Mouse (Mus musculus): ENCODE data around the gene Btbd19. TPM values are rescaled to one million over a fixed set of nuclear protein-coding genes. Genes with fewer than 3 reads are reported as not detected.

The Btbd19 gene
- total RNA-seq (2021) = 1 to 10 TPM; 1.5 to 2.3 TPM
- long read RNA-seq, experiment 1, partial matches to known transcripts = 0 of 1 reads
- long read RNA-seq, experiment 1, other reads (novel, unspliced or antisense) = 0 of 1 reads
- long read RNA-seq, experiment 2 = 0 reads

DNA sequence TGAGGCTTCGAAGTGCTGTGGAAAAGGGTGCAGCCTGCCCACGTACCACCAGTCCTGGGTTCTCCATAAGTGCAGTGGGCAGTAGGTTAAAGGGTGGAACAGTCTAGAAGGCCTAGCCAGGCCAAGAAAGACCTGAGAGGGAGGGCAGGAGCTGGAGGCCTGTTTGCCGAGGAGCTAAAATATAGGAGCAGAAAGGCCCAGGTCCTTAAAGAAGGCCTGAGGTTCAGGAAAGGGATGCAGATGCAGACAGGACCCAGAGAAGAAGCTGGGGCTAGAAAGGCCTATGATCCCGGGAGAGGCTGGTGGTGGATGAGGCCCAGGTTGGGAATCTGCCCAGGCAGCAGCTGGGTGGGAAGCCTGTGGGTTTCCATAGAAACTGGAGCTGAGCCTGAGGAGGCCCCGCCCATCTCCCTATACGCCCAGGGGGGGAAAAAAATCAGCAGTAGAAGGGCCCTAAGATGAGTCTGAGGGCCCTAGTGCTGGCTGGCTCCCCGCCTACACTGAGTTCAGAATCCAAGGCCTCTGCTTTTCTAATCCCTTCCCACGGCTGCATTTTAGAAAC is at the start of gene Btbd19:
TSS of gene Btbd19 (minus strand) at position 378 of the 562 bp plus-strand sequence.
- peak; percentile 75 for DNase-seq (ENCODE audit: low spot score)

DNA sequence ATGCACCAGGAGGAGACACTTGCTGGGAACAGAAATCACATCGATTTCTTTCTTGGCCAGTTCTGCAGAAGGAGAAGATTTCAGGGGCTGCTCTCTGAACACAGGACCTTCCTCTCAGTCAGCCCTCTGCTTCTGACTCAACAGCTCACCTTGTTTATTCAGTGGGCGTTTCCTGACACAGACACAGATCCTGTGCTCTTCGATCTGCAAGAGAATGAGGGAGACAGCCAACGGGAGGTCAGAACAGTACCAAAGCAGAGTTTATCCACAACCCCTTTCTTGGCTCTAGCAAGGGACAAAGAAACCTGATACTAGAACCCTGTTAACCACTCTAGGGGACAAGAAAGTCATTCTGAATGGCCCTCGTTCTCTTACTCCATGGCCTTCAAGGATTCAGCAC is 44.4 kb upstream of the Btbd19 start:
- no peak for DNase-seq (ENCODE audit: low spot score)

DNA sequence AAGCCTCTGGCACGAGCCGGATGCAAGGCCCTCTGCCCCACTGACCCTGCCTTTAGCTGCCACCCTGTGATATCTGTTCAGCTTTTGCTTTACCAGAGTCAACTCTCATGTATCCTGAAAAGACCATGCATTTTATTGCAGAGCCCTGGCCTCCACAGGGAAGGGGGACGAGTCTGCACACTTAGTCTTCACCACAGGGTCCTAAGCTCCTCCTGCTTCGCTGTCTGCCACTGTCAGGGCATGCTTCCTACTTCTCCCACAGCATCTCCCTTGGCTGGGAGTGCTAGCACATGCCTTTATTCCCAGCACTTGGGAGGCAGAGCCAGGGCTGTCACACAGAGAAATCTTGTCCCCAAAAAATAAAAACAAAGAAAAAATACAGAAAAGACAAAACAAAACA is 35.7 kb upstream of the Btbd19 start:
- no peak for DNase-seq (ENCODE audit: low spot score)

DNA sequence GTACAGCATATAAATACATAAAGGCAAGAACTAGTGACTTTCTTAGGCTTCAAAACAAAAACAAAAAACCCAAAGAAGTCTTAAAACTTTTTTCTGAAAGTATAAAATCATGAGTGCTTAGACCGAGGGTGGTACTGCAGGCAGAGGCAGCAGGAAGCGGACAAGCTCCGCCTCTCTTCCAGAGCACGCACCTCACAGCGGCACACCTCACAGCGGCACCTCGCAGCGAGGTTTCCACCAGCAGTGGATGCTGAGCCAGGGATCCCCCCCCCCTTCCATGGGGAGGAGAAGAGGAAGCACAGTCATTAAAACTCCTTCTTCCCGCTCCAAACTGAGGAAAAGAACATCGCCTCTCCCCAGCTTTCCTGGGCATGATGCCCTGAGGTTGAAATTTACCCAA is 34.1 kb upstream of the Btbd19 start:
- no peak for DNase-seq (ENCODE audit: low spot score)

DNA sequence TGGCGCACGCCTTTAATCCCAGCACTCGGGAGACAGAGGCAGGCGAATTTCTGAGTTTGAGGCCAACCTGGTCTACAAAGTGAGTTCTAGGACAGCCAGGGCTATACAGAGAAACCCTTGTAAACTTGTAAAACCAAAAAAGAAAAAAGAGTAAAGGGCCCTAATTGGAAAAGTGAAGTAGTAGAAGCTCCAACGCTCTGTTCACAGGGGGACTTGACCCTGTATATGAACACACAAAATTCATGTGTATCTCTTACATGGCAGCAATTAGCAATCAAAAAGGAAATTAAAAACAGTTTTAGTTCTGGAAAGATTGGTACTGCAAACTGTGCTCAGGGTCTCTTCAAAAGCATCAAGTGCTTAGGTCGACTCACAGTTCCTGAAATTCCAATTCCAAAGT is 30.8 kb upstream of the Btbd19 start:
- DNase-seq (ENCODE audit: low spot score) = no peak

DNA sequence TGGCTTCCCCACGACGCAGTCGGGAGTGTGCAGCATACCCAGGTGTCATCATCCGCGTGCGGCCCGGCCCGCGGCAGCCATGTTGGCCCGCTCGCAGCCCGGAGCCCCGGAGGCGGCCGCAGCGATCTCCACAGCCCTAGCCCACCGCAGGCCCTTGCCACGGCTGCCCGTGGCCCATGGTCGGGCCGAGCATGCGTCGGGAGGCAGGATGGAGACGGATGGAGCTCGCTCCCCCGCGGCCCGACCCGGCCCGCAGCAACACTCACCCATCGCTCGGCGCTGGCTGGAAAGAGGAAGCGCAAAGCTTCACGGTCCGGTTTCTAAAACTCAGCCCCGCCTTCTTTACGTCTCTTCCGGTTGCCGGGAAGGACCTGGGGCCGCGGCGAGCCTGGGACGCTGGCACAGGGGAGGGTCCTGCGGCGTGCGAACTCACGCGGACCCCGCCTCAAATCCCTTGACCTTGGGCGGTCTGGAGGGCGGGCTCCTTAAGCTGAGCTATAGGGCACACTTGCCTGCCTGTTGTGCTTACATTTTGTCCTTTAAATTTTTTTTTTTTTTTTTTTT is 30.3 kb upstream of the Btbd19 start, which contains the start of gene Rps8:
TSS of gene Rps8 (minus strand) at position 452 of the 564 bp plus-strand sequence.
- DNase-seq (ENCODE audit: low spot score) = peak; percentile 87

DNA sequence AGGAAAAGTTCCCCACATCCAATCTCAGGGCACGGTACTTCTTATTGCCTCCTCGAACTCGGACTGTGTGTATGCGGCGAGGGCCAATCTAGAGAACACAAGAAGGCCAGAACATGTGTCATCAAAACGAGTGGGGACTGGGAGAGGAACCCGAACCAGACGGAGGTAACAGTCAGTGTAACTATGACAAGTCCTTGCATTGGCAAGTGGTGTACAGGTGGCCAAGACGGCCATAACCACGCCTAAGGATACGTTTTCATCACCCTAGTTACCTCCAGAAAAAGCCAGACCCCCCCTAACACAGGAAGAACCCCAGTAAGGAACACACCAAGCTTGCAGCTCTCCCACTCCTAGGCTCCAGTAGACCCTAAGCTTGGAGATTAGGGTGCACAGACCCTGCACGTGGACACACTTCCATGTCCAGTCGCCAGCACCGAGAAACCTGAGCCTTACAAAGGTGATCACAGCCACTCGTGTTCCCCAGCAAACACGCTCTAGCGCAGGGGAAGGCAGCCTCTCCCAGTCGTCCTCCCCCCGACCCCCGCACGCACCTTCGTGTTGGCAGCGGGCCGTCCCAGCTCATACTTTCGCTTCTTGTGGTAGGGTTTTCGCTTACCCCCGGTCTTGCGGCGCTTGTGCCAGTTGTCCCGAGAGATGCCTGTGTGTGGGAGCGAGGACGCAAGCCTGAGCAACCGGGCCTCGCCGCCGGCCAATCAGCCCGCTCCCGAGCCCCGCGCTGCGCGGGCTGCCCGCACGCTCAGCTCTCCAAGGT is 29.7 kb upstream of the Btbd19 start:
- no peak for DNase-seq (ENCODE audit: low spot score)

DNA sequence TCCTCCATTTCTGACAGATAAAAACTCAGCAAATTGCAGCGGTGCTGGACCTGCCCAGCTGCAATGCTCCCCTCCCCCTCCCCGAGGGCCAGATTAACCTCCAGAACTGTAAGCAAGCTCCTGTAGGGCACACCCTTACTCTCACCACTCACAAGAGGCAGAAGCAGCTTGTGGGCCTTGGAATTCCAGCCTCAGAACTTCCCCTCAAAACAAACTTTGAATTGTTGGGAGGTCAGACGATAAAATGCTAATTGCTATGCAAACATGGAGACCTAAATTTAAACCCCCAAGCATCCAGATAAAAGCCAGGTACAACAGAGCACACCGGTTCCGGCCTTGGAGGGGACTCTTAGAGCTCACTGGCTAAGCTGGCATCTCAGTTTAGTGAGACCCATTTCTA is 27.2 kb upstream of the Btbd19 start:
- no peak for DNase-seq (ENCODE audit: low spot score)

DNA sequence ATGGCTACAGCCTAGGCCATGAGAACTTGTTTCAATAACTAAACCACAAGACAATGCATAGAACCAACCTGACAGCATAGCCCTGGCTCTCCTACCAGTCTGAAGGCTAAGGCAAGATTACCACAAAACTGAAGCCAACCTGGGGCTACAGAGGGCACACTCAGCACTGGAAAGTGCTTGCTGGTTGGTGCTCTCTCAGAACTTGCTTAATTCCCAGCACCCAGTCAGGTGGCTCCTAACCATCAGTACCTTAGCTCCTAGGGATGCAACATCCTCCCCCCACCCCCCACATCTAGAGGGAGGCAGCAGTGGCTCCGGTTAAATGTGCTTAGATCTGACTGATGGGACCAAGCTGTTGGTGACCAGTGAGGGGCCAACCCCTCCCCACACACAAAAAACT is 25.9 kb upstream of the Btbd19 start:
- no peak for DNase-seq (ENCODE audit: low spot score)

DNA sequence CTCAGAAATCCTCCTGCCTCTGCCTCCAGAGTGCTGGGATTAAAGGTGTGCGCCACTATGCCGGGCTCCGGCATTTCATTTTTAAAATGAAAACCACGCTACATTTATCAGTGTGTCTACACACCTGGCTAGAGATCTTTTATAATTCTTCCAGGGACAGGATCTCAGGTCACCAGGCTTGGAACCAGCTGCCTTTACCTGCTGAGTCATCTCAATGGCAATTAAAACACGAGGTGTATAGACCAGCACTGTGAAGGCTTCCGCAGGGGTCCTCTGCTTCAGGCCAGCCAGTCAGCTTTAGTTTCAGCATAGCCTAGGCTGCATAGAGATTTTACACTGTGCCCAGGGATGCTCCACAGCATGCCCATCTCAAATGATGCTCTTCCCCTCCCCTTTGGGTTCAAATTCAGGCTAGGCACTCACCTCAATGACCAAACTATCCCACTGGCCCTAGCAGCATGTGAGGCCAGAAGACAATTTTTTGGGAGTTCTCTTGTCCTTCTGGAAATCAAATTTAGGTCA is 24.7 kb upstream of the Btbd19 start:
- no peak for DNase-seq (ENCODE audit: low spot score)

DNA sequence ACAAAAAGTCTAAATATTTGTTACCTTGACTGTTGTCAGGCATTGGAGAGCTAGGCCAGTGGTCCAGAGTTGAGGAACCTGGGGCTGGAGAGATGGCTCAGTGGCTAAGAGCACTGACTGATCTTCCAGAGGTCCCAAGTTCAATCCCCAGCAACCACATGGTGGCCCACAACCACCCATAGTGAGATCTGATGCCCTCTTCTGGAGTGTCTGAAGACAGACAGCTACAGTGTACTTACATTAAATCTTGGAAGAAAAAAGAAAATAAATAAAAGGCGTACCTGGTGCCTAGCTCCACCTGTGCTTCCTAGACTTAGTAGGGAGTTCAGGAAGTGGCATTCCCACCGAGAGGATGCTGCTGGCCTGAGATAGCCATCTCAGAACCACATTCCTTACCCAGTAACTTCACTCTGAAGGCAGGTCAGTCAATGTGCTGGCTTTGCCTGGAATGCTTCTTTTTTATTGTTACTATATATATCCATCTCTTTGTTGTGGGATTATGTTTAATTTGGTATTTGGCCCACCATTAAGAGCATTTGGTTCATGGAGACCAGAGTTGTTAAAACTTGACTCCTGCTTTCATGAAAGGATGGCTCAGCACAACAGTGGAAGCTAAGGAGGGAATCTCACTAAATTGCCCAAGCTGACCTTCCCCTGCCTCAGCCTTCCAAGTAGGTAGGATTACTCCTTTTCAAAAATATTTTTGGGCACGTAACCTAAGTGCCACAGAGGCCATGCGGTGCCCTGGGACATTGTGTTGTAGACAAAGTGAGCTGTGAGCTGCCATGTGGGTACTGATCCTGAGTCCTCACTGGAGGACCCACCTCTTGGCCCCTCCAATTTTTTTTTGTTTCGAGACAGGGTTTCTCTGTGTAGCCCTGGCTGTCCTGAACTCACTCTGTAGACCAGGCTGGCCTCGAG is 24.0 kb upstream of the Btbd19 start:
- DNase-seq (ENCODE audit: low spot score) = no peak

DNA sequence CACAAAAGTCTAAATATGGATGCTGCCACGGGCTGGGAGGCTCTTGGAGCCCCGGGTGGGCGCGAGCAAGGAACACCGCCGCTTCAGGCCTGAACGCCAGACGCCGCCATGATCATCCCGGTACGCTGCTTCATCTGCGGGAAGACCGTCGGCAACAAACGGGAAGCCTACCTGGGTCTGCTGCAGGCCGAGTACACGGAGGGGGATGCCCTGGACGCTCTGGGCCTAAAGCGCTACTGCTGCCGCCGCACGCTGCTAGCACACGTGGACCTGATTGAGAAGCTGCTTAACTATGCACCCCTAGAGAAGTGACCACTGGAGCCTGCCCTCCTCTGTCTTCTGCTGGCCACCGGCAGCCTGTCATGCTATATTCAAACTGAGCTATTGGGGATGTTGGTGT is 23.3 kb upstream of the Btbd19 start:
- DNase-seq (ENCODE audit: low spot score) = no peak

DNA sequence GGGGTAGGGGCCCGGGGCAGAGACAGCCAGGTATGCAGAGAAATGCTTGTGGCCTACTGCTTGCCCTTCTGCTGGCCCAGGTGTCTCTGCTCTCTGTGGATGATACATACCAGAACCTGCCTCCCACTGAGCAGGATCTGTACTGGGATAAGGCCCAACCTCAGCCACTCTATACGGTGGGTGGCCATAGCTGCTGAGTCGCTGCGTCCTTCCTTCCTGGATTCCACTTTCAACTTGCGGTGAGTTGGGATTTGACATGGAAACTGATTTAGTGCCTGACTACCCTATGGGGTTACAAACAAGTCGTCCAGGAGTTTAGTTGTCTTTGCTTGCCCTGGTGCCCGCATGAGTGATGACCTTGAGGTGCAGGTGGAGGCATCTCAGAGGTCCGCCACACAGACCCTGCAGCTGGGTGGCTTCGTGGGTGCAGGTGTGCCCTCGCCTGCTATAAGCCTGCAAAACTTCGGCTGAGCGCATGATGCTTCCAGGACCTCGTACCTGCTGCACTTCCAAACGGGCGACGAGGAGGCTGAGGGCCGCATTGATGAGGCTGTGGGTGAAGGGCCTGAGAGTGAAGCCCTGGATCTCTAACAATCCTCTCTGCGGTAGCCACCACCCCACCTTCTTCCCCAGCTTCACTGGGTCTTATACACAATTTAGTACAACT is 22.7 kb upstream of the Btbd19 start:
- DNase-seq (ENCODE audit: low spot score) = peak; percentile 0

DNA sequence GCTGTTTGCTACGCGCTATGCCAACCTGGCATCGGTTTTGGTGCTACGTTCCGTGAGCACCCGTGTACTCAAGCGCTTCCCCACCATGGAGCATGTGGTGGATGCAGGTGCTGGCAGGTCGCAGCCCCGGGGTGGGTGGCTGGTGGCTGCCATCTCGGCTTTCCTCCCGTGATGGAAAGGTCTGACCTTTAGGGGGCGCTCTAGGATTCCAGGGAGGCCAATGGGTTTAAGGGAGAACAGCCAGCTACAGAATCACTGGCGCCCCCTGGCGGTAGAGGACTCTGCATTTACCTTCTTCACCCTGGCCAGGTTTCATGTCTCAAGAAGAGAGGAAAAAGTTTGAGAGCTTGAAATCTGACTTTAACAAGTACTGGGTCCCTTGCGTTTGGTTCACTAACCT is 20.7 kb upstream of the Btbd19 start:
- DNase-seq (ENCODE audit: low spot score) = peak; percentile 90

DNA sequence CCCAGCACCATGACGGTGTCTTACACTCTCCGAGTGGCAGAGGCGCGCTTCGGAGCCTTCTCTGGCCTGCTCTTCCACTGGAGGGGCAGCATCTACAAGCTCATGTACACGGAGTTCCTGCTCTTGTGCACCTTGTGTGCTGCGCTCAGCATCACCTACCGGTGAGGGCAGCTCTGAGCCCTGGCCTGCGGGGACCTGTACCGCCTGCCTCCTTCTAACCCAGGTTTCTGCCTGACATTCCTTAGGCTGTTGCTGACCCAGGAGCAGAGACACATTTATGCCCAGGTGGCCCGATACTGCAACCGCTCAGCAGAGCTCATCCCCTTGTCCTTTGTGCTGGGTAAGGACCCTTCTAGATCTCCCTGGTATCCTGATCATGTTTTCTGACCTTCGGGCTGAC is 19.7 kb upstream of the Btbd19 start:
- peak; percentile 0 for DNase-seq (ENCODE audit: low spot score)

DNA sequence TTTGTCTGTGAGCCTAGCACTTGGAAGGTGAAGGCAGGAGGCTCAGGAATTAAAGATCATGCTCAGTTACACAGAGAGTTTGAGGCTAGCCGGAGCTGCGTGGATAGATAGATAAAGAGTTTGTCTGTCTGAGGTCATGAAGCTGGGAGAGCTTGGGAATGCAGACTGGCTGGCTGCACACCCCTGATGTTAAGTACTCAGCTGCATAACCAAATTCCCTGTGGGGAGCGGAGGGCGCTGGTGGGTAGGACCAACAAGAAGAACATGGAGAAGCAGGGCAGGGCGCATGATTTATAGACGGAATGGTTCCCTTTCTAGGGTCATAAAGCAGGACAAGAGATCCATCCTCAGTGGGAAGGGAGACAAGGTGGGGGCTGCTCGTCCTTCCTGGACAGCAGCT is 17.5 kb upstream of the Btbd19 start:
- DNase-seq (ENCODE audit: low spot score) = no peak

DNA sequence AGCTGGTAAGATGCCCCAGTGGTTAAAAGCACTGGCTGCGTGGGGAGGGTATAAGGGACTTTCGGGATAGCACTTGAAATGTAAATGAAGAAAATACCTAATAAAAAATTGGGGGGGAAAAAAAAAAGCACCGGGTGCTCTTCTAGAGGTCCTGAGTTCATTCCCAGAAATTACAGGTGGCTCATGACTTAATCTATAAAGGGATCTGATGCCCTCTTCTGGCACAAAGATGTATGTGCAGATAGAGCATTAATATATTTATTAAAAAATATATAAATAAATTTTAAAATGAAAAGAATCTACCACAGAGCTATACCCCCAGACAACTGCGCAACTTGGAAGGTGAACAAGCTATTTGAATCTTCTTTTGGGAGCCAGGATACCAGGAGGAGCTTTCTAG is 15.1 kb upstream of the Btbd19 start:
- DNase-seq (ENCODE audit: low spot score) = no peak

DNA sequence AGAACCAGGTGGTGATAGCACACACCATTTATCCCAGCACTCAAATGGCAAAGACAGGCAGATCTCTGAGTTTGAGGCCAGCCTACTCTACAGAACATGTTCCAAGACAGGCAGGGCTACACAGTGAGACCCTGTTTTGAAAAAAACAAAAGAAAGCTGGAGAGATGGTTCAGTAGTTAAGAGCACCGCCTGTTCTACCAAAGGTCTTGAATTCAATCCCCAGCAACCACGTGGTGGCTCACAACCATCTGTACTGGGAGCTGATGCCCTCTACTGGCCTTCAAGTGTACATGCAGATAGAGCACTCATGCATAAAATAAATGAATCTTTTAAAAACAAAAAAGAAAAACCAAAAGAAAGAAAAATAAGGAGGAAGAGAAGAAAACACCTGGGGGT is 13.7 kb upstream of the Btbd19 start:
- DNase-seq (ENCODE audit: low spot score) = no peak

DNA sequence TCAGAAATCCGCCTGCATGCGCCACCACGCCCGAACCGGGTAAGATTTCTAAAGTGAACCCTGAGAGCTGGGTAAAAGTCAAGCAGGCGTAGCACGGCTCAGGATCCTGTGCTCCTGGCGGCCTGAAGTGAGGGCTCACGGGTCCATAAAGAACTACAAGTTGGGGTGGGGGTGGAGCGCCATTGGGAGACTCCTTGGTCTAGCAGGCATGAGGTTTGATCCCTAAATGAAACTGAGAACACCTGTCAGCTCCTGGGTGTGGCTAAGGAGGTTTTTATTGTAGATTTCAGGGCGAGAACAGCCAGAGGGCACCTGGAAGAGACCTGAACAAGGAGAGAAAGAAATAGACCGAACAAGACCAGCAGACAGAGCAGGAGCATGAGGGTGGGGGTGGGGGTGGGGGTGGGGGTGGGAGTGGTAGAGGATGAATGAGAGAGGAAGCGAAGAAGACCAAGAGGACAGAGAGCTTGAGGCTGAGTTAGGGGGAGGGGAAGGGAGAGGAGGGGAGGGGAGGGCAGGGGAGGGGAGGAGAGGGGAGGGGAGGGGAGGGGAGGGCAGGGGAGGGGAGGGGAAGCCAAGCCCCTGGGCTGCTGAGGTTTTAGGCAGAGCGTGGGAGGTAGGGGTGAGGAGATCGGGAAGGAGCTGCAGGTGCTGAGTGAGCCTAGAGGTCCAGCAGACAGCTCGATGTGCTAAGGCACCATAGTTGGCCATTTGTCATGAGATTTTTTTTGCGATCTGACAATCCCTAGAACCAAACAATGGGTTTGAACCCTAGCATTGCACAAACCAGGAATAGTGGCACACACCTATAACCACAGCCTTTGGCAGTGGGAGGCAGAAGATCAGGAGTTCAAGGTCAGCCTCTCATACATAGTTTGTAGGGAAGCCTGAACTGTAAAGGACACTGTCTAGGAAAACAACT is 13.0 kb upstream of the Btbd19 start:
- no peak for DNase-seq (ENCODE audit: low spot score)

DNA sequence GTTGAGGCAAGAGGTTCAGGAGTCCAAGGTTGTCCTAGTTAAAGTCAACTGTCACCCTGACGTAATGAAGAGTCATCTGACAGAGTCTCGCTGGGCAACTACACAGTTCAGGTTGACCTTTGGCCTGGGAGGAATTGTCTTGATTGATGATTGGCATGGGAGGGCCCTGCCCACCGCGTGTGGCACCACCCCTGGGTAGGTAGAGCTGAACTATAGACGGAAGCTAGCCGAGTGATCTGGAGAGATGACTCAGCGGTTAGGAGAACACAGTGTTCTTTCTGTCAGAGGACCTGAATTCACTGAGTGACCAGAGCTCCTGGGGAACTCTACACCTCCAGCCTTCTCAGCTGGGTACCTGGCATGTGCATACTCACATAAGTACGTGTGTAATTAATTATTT is 10.5 kb upstream of the Btbd19 start:
- DNase-seq (ENCODE audit: low spot score) = peak; percentile 54
